Mouse (Mus musculus) cerebellum, postnatal 25 days (tissue): ENCODE results near the gene Dph5.
"Not testable (repeated sequence)": the region's sequence is repeated elsewhere in the genome, so short reads cannot be mapped to it uniquely, and the experiment has no call there.

Experiments
- DNase-seq, 2 experiments: peaks; one replicate each; pipeline ENCODE4 v3.0.0; 2021; ENCODE audit warnings: mixed read lengths in 2 of 2

The Dph5 gene

GRCm38 (mm10) chr3:115887427-115888309 lies at the start of gene Dph5:
TSS of gene Dph5 (plus strand) at chr3:115887837.
- peak; percentile 93 to 95 for DNase-seq

- DNase-seq: no peak
These were observed 43.1 kb upstream of the Dph5 start for GRCm38 (mm10) chr3:115844566-115844965.

- no peak for DNase-seq
These were observed 42.5 kb upstream of the Dph5 start for GRCm38 (mm10) chr3:115845032-115845618.

GRCm38 (mm10) chr3:115845724-115846123 lies 41.9 kb upstream of the Dph5 start:
- DNase-seq: peak in 1 of 2 experiments; percentile 18

- no peak for DNase-seq
These were observed 41.5 kb upstream of the Dph5 start for GRCm38 (mm10) chr3:115846153-115846552.

DNA sequence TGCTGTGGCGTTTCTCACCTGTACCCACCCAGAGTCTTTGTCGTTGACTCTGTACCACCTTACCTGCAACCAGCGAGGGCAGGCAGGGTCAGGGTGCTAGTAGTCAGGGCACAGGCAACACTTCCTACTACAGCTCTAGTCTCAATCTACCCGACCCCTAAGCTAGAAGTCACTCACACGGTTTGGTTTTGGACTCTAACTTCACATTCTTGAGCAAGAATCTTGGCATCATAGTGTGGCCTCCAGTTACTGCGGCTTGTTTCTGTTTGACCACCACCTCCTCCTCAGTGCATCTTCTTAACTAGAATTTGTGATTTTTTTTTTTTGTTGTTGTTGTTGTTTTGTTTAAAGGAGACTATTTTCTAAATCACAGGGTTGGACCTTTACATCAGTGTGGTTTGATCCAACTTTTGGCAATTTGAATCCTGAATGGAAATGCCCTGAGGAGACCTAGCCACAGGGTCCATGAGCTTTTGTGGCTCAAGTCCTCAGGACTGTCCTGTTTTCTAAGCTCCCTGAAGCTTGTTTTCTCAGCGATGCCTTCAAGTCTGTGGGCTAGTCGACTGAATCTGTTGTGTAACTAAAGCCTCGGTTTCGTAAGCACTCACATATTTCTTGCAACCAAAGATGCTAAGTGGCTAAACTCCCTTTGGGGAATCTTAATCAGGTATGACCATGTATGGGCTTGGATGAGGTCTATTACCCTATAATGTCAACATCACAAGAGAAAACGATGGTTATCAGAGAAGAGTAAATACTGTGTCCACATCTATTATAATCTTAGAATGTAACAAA lies 38.8 kb upstream of the Dph5 start:
- DNase-seq: no peak

DNA sequence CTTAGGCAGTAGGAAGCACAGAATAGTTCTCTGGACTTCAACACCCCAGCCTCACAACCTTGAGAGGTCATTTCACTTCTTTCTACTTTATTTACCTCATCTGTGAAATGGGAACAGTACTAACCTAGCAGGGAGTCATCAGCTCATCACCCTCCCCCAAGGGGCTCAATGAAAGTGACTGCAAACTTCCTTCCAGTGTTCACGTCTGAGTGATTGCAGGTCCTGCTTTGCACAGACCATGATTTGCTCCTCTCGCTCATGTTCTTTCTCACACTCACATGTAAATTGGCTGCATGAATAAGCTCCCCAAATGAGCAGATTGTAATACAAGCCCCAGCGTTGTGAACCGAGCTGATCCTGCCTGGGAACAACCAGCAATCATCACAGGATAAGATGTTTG lies 36.7 kb upstream of the Dph5 start:
- no peak for DNase-seq

DNA sequence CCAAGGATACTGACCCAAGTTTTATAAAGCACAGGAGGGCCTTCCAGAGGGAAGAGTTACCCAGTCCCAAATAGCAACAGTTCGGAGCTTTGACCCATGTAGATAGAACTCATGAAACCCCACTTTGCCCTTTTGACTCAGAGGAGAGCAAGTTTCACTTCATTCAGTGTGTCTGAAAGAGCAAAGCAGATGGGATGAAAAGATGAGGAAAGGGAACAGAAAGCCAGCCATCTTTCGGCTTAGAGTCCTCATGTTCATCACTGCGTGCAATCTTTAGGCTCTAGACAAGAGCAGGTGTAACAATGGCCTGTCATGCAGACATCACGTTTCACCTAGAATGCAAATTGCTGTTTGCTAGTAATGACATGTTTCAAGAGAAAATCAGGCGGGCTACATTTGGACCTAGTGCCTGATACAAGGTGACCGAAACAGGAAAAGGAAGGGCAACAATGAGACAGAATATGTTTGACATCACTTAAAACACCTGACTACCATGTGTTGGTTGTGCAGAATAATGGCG lies 32.9 kb upstream of the Dph5 start:
- DNase-seq: no peak

GRCm38 (mm10) chr3:115855576-115855975 lies 32.1 kb upstream of the Dph5 start:
- no peak for DNase-seq

DNA sequence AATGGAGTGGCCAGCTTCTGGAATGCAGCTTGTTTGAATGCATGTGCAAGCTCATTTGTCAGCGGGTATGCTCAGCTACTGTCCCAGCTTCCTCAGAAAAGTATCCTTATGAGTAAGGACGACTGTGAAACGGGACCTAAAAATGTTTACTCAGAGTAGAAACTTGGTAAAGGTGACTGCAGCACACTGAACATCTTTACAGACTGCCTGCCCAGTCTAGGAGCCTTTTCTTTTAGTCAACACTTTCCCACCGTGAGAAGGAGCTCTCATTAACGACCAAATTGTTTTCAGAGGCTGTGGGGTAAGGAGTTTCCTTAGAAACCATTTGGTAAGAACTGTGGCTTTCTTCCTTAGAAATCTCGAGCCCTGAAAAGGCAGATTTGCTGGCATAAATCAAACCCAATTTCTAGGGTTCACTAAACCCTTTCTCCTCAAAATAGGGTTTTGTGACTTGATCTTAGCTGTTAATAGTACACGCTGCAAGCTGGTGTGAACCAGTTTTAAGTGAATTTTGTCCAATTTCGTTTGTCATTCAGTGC lies 31.1 kb upstream of the Dph5 start:
- DNase-seq: no peak

- DNase-seq: no peak
These were observed 30.2 kb upstream of the Dph5 start for GRCm38 (mm10) chr3:115857436-115857835.

- DNase-seq: no peak
These were observed 28.8 kb upstream of the Dph5 start for GRCm38 (mm10) chr3:115858822-115859221.

DNA sequence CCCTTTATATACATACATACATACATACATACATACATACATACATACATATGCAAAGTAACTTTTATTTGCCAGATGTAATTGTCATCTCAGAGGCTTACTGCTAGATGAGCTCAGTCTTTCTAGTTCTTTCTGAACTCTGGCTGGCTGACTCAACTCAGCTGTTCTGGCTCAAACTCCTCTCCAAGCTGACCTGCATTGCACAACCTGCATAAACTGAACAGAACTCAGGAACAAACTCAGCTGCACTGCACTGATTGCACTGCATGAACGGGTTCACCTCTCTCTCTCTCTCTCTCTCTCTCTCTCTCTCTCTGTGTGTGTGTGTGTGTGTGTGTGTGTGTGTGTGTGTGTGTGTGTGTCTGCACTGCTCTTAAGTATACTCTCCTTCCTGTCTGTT lies 26.9 kb upstream of the Dph5 start:
- not testable (repeated sequence) for DNase-seq

DNA sequence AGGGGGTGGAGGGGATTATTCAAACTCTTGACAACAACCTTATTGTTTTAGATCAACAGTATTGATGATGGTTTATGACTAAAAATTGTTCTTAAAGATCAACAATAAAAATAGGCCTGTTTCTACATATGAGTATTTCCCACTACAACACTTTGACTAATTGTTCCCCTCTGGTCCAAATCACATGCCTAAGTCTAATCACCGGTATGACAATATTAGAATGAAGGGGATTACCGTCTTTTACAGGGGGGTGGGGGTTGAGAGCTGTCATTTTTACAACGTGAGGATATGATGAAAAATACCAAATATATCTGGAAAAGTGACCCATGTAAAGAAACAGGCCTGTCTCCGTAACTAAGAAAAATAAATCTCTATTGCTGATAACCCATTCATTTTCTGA lies 24.1 kb upstream of the Dph5 start:
- DNase-seq: no peak

DNA sequence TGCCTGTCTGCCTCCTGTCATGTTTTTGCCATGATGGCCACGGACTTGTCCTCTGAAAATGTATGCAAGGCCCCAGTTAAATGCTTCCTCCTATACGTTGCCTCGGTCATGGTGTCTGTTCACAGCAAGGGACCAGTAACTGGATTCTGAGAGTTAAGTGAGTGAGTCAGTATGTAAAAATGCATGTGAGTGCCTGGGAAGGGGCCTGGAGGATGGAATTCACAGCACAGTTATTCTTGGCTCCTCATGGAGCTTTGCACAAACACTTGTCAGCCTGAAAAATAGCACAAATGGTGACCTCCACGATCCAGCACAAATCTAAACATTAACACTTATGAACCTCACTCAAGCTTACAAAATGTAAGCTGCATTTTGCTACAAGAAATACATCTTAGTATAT lies 20.5 kb upstream of the Dph5 start:
- DNase-seq: no peak

GRCm38 (mm10) chr3:115867901-115868300 lies 19.7 kb upstream of the Dph5 start:
- DNase-seq: no peak

GRCm38 (mm10) chr3:115869360-115869759 lies 18.3 kb upstream of the Dph5 start:
- no peak for DNase-seq

DNA sequence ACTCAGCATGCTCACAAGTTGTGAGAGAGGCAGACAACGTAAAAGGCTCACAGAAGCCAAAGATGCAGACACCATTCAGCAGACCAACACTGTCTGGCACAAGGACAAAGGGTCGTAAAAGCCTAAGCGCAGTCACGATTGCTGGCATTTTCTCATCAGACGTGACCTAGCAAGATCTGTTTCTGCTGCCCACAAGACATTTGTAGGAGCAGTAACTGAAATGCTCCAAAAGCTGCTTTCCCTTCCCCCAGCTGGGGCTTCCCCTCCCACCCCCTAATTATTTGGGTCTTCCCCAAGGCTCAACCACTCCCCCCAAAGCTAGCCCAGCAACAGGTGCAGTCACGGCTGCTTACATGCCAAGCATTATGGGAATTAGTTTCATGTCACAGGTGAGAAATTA lies 12.1 kb upstream of the Dph5 start:
- no peak for DNase-seq

GRCm38 (mm10) chr3:115877133-115877532 lies 10.5 kb upstream of the Dph5 start:
- no peak for DNase-seq

- DNase-seq: no peak
These were observed 3.6 kb upstream of the Dph5 start for GRCm38 (mm10) chr3:115884086-115884485.

GRCm38 (mm10) chr3:115888310-115889106 lies 871 bp downstream of the Dph5 start:
- DNase-seq: no peak

DNA sequence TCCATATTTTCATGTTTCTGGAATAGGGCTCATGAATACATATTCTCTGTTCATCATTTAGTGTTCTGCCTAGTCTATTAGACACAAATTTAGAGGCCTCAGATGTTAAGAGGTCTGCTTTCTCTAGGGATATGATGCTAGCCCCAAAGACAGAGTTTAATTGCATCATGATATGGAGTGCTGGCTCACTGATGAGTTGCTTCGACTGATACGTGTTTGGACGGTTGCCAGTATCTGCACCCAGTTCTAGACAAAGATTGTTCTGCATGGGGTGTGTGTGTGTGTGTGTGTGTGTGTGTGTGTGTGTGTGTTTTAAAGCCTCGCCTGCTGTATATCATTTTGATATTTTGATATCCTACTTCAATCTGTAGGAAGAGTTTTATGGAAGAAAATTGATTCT lies 4.7 kb downstream of the Dph5 start:
- DNase-seq: no peak
